Mouse (Mus musculus): Measurements from ENCODE around the gene Catsperg1. TPM values are rescaled to one million over a fixed set of nuclear protein-coding genes. Genes with fewer than 3 reads are reported as not detected.
"Not testable (repeated sequence)": the region's sequence is repeated elsewhere in the genome, so short reads cannot be mapped to it uniquely, and the experiment has no call there.

The Catsperg1 gene
- polyA plus RNA-seq, 1 experiment from 2014 or later: 0.86 TPM

DNA sequence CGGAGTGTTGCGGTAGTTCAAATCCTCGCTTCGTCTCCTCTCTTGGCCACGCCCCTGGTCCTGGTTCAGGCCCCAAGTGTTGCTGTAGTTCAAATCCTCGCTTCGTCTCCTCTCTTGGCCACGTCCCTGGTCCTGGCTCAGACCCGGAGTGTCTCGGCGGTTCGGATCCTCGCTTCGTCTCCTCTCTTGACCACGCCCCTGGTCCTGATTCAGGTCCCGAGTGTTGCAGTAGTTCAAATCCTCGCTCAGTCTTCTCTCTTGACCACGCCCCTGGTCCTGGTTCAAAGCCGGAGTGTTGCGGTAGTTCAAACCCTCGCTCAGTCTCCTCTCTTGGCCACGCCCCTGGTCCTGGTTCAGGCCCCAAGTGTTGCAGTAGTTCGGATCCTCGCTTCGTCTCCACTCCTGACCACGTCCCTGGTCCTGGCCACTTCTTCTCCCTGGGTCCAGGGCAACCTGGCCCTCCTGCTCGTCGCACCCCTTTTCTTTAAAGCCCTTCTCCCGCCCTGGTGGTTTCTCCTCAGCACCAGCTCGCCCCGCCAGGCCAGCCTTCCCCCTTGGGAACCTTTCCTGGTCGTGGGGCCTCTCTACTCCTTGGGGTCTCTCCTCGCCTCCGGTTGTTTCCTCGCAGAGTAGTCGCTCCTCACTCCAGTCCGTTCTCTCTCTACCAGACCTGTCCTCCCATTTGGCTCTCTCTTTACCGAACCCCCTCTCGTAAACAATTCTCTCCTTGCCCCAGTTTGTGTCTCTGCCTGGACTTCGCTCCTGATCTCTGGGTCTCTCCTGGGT lies 867 bp downstream of the Catsperg1 start:
- 92% methylated on average over 38 of the region's 40 CpGs for WGBS (ENCODE audit: missing documents)

DNA sequence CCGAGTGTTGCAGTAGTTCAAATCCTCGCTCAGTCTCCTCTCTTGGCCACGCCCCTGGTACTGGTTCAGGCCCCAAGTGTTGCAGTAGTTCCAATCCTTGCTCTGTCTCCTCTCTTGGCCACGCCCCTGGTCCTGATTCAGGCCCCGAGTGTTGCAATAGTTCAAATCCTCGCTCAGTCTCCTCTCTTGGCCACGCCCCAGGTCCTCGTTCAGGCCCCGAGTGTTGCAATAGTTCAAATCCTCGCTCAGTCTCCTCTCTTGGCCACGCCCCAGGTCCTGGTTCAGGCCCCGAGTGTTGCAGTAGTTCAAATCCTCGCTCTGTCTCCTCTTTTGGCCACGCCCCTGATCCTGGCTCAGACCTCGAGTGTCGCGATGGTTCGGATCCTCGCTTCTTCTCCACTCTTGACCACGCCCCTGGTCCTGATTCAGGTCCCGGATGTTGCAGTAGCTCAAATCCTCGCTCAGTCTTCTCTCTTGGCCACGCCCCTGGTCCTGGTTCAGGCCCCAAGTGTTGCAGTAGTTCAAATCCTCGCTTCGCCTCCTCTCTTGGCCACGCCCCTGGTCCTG lies 1.6 kb downstream of the Catsperg1 start:
- Histone ChIP-seq H3K4me3 (ENCODE audit: inconsistent target) (peak overlapping the region; percentile 29; the same call in 1 of the 2 replicates), H3K27ac (peak overlapping the region; percentile 80)
- WGBS (ENCODE audit: missing documents): 67% methylated on average over 26 of the region's 26 CpGs

More for the DNA sequence above, 867 bp downstream of the Catsperg1 start:
- not testable (repeated sequence) for H3K4me3 ChIP-seq (ENCODE audit: inconsistent target); H3K79me2 ChIP-seq (ENCODE audit: inconsistent target); H3K27ac ChIP-seq; H3K36me3 ChIP-seq (ENCODE audit: inconsistent target)

DNA sequence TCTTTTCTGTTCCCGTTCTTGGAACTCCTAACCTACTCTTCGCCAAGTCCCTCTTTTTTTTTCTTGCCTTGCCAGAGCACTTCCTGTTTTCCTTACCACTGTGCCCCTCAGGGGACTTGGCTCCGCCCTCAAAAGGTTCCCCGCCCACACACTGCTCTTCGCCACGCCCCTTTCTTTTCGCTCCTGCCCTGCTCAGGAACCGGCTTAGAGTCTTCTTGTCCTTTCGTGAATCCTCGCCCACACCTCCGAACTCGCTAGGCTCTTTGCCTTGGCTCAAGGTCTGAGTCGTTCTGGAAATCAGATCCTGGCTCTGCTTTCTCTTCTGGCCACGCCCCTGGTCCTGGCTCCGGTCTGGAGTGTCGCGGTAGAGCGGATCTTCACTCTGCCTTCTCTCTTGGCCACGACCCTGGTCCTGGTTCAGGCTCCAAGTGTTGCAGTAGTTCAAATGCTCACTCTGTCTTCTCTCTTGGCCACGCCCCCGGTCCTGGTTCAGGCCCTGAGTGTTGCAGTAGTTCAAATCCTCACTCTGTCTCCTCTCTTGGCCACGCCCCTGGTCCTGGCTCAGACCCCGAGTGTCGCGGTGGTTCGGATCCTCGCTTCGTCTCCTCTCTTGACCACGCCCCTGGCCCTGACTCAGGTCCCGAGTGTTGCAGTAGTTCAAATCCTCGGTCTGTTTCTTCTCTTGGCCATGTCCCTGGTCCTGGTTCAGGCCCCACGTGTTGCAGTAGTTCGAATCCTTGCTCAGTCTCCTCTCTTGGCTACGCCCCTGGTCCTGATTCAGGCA lies 2.2 kb downstream of the Catsperg1 start:
- H3K27ac ChIP-seq: peak overlapping the region; percentile 80
- H3K4me3 ChIP-seq (ENCODE audit: inconsistent target): peak overlapping the region; percentile 29
- no peaks in the 10 kb centered on the region for H3K36me3 ChIP-seq (ENCODE audit: inconsistent target)
- H3K79me2 ChIP-seq (ENCODE audit: inconsistent target): no peaks in the 10 kb centered on the region
- 12% methylated on average over 34 of the region's 34 CpGs for WGBS (ENCODE audit: missing documents)

More for the DNA sequence above, 1.6 kb downstream of the Catsperg1 start:
- Histone ChIP-seq H3K79me2 (ENCODE audit: inconsistent target) (no peaks in the 10 kb centered on the region), H3K36me3 (ENCODE audit: inconsistent target) (no peaks in the 10 kb centered on the region)

DNA sequence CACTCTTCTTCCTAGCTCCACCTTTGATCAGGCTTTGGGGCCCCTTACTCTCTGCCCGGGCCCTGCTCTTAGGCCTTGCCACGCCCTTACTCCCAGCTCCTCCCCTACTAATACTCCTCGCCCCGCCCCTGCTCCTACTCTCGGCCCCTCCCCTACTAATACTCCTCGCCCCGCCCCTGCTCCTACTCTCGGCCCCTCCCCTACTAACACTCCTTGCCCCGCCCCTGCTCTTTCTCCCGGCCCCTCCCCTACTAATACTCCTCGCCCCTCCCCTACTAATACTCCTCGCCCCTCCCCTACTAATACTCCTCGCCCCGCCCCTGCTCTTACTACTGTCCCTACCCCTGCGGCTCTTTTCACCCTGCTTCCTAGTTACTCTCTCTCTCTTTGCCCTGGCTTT lies 2.8 kb downstream of the Catsperg1 start:
- H3K79me2 ChIP-seq (ENCODE audit: inconsistent target); H3K36me3 ChIP-seq (ENCODE audit: inconsistent target): not testable (repeated sequence)
- Histone ChIP-seq H3K4me3 (ENCODE audit: inconsistent target) (peak overlapping the region; percentile 29; the same call in 1 of the 2 replicates), H3K27ac (peak overlapping the region; percentile 80)
- 11% methylated on average over 5 of the region's 15 CpGs for WGBS (ENCODE audit: missing documents)

DNA sequence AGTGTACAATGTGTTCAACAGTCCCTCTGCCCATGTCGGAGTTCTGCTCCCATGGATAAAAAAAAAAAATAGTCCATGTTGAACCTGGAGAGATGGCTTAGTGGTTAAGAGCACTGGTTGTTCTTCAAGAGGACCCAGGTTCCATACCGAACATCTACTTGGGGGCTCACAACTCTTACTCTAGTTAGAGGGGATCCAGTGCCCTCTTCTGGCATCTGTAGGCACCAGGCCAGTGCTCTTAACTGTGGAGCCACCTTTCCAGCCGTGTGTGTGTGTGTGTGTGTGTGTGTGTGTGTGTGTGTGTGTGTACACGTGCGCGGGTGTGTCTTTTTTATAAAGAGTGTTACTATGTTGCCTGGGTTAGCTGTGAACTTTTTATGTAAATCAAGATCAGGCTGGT lies 11.3 kb downstream of the Catsperg1 start:
- WGBS (ENCODE audit: missing documents): 66% methylated on average over 6 of the region's 6 CpGs

DNA sequence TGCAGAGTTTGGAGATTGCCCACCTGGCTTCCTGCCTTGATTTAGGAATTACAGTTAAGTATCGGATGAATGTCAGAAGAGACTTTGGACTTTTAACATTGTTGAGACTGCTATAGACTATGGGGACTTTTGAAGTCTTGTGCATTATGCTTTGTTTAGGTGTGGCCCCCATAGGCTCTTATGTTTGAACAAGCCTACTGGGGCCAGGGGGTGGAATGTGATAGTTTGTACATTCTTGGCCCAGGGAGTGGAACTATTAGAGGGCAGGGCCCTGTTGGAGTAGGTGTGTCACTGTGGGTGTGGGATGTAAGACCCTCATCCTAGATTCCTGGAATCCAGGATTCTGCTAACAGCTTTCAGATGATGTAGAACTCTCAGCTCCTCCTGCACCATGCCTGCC lies 19.6 kb downstream of the Catsperg1 start:
- no CpG with 5 or more reads among the region's 1 CpGs for WGBS (ENCODE audit: missing documents)
- not testable (repeated sequence) for H3K36me3 ChIP-seq (ENCODE audit: inconsistent target); H3K27ac ChIP-seq; H3K4me3 ChIP-seq (ENCODE audit: inconsistent target); H3K79me2 ChIP-seq (ENCODE audit: inconsistent target)

More for the DNA sequence above, 11.3 kb downstream of the Catsperg1 start:
- Histone ChIP-seq H3K79me2 (ENCODE audit: inconsistent target) (no peaks in the 10 kb centered on the region), H3K4me3 (ENCODE audit: inconsistent target) (no peak overlapping the region), H3K36me3 (ENCODE audit: inconsistent target) (no peaks in the 10 kb centered on the region), H3K27ac (no peak overlapping the region)

DNA sequence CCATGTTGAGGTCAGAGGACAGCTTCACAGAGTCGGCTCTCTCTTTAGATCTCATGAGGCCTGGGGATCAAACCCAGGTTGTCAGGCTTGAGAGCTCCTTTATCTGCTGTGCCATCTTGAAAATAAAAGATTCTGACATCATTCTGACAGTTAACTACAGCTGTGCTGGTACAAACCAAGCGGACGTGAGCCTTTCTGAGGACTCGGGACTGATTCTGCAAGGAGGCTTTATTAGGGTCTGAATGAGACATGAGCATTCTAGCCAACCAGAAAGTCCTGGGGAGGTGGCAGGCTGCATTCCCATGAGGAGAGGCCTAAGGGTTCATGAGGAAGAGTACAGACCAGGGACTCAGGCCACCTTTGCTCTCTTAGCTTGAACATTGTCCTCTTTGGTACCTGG lies 32.5 kb downstream of the Catsperg1 start:
- not testable (repeated sequence) for H3K36me3 ChIP-seq (ENCODE audit: inconsistent target); H3K27ac ChIP-seq; H3K4me3 ChIP-seq (ENCODE audit: inconsistent target)
- 94% methylated on average over 4 of the region's 4 CpGs for WGBS (ENCODE audit: missing documents)
- peaks cover 39% of the 10 kb centered on the region for H3K79me2 ChIP-seq (ENCODE audit: inconsistent target)

DNA sequence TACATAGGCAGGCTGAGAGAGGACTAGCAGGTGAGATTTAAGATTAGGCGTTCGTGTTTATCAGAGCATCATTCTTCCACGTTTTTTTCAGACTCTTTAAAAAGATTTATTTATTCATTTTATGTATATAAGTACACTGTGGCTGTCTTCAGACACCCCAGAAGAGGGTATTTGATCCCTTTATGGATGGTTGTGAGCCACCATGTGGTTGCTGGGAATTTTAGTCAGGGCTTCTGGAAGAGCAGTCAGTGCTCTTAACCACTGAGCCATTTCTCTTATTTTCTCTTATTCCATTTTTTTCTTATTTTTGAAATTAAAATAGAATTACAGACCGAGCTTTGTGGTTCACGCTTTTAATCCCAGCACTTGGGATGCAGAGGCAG lies 33.0 kb downstream of the Catsperg1 start:
- 70% methylated on average over 3 of the region's 5 CpGs for WGBS (ENCODE audit: missing documents)
- Histone ChIP-seq H3K4me3 (ENCODE audit: inconsistent target) (no peak overlapping the region), H3K27ac (no peak overlapping the region), H3K36me3 (ENCODE audit: inconsistent target) (peaks cover 15% of the 10 kb centered on the region), H3K79me2 (ENCODE audit: inconsistent target) (peaks cover 44% of the 10 kb centered on the region)

DNA sequence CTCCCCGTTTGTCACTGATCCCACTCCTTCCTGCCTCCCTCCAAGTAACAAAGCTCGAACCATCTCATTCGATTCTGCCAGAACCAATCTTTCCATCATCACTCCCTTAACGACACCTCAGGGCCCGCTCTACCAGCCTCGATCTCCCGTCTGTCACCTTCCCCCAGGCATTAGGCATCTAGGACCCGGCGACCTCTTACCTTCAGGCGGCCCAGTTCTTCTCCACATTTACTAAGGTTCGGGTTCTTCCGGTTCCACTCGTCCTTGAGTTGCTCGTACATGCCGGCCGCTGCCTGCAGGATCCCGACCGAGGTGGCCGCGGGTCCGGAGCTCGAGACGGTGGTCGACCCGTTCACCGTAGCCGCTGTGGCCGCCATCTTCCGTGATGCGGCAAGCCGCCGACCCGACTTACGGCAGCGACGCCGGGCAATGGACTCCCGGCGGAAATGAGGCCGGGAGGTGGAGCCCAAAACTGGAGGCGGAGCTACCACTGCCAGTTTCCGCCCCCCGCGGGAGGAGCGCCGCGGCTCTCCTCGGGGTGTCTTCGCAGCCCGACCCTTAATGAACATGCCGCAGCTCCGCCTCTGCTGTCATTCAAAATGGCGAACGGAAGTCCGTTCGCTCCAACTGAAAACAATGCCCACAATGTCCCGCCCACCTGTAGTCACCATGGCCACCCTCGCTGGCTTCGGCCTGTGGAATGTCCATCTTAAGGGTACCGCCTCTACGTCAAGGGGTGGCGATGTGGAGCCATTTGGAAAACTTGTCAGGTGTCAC lies 33.6 kb downstream of the Catsperg1 start, which contains the start of gene Psmd8:
TSS of gene Psmd8 (minus strand) at position 625 of the 777 bp plus-strand sequence.
- WGBS (ENCODE audit: missing documents): under 1% methylated on average over 62 of the region's 62 CpGs
- Histone ChIP-seq H3K27ac (peak within 1 kb of the TSS; percentile 91), H3K36me3 (ENCODE audit: inconsistent target) (peaks cover 20% of the 10 kb centered on the region), H3K4me3 (ENCODE audit: inconsistent target) (peak within 1 kb of the TSS; percentile 99), H3K79me2 (ENCODE audit: inconsistent target) (peaks cover 50% of the 10 kb centered on the region)

DNA sequence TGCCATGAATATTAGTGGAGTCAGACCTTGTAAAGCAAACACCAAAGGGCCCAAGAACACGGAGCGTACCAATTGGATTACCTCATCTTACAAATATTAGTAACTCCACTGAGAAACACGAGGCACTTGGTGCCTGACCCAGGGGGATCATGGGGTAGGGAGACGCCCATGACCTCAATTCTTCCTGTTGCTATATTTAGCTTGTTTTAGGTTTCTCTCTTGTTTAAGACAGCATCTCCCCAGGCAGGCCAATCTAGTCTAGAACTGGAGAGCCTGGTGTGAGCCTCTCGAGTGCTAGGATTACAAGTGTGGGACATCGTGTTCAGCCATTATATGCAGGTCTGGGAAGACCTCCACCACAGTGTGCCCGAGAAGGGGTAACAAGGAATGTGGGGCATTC lies 34.5 kb downstream of the Catsperg1 start:
- Histone ChIP-seq H3K79me2 (ENCODE audit: inconsistent target) (peaks cover 51% of the 10 kb centered on the region), H3K36me3 (ENCODE audit: inconsistent target) (peaks cover 30% of the 10 kb centered on the region), H3K27ac (peak overlapping the region; percentile 91), H3K4me3 (ENCODE audit: inconsistent target) (peak overlapping the region; percentile 99)
- 12% methylated on average over 7 of the region's 7 CpGs for whole genome bisulfite sequencing (ENCODE audit: missing documents)

DNA sequence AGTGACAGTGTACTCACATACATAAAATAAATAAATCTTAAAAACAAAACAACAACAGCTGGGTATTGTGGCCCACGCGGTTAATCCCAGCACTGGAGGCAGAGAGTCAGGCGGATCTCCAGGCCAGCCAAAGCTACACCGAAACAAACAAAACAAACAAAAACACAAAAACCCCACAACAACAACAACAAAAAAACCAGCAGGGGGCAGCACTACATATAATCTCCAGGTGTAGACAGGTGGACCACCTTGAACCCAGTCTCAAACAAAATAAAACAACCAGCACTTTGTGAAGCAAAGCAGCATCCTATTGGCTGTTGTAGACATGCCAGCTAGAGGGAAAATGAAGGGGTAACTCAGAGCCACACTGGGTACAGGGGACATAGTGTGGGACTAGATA lies 35.7 kb downstream of the Catsperg1 start:
- Histone ChIP-seq H3K79me2 (ENCODE audit: inconsistent target) (peaks cover 51% of the 10 kb centered on the region), H3K36me3 (ENCODE audit: inconsistent target) (peaks cover 36% of the 10 kb centered on the region), H3K4me3 (ENCODE audit: inconsistent target) (peak overlapping the region; percentile 99; the same call in 1 of the 2 replicates), H3K27ac (peak overlapping the region; percentile 91; the same call in 1 of the 2 replicates)
- WGBS (ENCODE audit: missing documents): 93% methylated on average over 4 of the region's 4 CpGs

DNA sequence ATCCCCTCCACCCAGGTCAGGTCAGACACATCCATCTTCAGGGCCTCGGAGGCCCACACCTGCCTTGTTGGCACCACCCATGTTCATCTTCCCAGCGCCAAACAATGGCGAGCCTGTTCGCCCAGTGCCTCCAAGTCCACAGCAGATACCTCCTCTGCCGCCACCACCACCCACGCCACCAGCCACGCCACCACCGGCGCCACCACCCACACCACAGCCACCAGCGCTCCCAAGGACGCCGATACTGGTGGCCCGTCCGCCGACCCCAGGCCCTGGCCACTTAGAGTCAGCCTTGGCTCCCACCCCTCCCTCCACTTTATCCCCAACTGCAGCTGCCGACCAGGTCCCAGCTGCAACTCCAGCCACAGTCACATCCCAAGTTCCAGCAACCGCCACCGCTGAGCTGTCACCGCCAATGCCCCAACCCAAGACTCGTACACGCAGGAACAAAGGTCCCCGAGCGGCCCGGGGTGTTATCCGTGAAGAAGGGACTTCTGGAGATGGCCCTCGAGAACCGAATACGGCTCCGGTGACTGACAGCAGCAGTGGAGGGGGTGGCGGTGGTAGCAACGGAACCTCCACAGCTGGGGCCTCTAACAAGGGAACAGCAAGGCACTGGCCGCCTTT lies 41.3 kb downstream of the Catsperg1 start:
- Histone ChIP-seq H3K4me3 (ENCODE audit: inconsistent target) (no peak overlapping the region), H3K36me3 (ENCODE audit: inconsistent target) (peaks cover 36% of the 10 kb centered on the region), H3K79me2 (ENCODE audit: inconsistent target) (peaks cover 24% of the 10 kb centered on the region), H3K27ac (no peak overlapping the region)
- 93% methylated on average over 32 of the region's 32 CpGs for WGBS (ENCODE audit: missing documents)

DNA sequence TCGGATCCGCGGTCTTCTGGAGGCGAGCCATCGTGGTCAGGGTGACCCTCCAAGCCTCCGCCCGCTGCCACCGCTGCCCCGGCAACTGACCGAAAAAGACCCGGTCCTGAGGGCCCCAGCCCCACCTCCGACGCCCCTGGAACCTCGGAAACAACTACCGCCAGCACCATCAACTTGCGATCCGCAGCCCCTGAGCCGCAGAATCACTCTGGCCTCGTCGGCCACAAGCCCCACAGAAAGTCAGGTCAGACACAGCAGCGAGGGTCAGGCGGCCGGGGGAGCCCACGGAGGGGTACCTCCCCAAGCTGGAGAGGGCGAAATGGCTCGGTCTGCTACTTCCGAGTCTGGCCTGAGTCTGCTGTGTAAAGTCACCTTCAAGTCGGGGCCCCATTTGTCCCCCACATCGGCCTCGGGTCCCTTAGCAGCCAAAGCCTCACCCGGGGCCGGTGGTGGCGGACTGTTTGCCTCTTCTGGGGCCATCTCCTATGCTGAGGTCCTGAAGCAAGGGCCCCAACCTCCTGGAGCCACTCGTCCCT lies 42.2 kb downstream of the Catsperg1 start:
- no peak overlapping the region for H3K27ac ChIP-seq
- H3K36me3 ChIP-seq (ENCODE audit: inconsistent target): peaks cover 29% of the 10 kb centered on the region
- peaks cover 15% of the 10 kb centered on the region for H3K79me2 ChIP-seq (ENCODE audit: inconsistent target)
- WGBS (ENCODE audit: missing documents): 12% methylated on average over 34 of the region's 34 CpGs
- H3K4me3 ChIP-seq (ENCODE audit: inconsistent target): no peak overlapping the region

All from macrophage (primary cell).